Mouse (Mus musculus): Measurements from ENCODE around the gene Ddo.

GRCm38 (mm10) chr10:40698652-40699051 is 68.8 kb downstream of the Ddo start:
- no peak for TF ChIP-seq GATA1 (IDR thresholded peaks at IDR 0.05; ENCODE audit: borderline replicate concordance, low read length)
- TF ChIP-seq TAL1 (conservative IDR thresholded peaks at IDR 0.05; ENCODE audit: low read depth, low read length) = no peak

All from G1E (cell line).